Comparison of ENCODE assay signal across 32 mouse cellular contexts in the genomic region with DNA sequence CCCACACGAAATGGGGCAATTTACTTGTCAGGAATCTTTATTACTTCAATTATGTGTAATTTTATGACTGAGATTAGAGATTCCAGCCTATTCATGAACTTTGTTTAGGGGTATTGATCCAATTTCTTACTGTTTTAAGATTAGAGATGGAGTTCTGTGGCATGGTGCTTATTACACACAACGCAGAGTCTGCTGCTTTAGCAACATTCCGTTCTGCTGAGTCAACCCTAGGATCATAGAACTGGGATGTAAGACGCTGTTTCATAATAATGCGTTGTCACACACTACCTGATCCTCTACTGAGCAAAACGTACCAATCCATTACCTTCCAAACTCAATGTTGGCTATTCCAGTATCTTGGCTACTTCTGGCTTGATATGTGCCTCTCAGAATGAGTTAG.
"Had no signal": no experiment of that assay in that cellular context is flagged by ENCODE, and none has a peak within 500 bp of the region (broad histone marks: within the 10 kb centered on the region; RNA-seq: fewer than 3 reads in every experiment).

No protein-coding gene starts in this region.

- H3K27ac ChIP-seq: heart, adult 2 months; heart, embryonic 10.5 days; heart, embryonic 13.5 days; heart, embryonic 15.5 days; hindbrain, embryonic 10.5 days; hindbrain, embryonic 12.5 days; hindbrain, embryonic 13.5 days; hindbrain, embryonic 14.5 days; hindbrain, embryonic 15.5 days; hindbrain, postnatal 0 days; kidney, embryonic 15.5 days; kidney, postnatal 0 days; layer of hippocampus, adult 2 months had no signal

- DNase-seq: heart, adult 2 months; heart, postnatal 14 days; heart, postnatal 36 days; heart, postnatal 4 days; kidney, adult 11 months; kidney, adult 18-20 months; kidney, adult 2 months; kidney, adult 8-10 months; kidney, adult 9 months; kidney, postnatal 10 days; kidney, postnatal 14 days; kidney, postnatal 25 days; kidney, postnatal 36 days; kidney, postnatal 4 days; layer of hippocampus, adult 9-11 months; layer of hippocampus, postnatal 36 days had no signal

- H3K4me1 ChIP-seq: heart, embryonic 10.5 days; heart, embryonic 12.5 days; heart, embryonic 13.5 days; heart, embryonic 15.5 days; hindbrain, embryonic 10.5 days; hindbrain, embryonic 12.5 days; hindbrain, embryonic 13.5 days; hindbrain, embryonic 15.5 days; kidney, embryonic 15.5 days had no signal

- H3K27me3 ChIP-seq: heart, embryonic 12.5 days; heart, embryonic 13.5 days; heart, embryonic 15.5 days; hindbrain, embryonic 12.5 days; hindbrain, embryonic 13.5 days; hindbrain, embryonic 15.5 days; kidney, embryonic 15.5 days had no signal

- ATAC-seq: hindbrain, embryonic 16.5 days; hindbrain, postnatal 0 days; inflammation-experienced regulatory T-cells, adult 6 months had no signal

- H3K4me2 ChIP-seq: heart, embryonic 11.5 days; heart, embryonic 12.5 days; heart, embryonic 13.5 days; heart, embryonic 15.5 days; hindbrain, embryonic 12.5 days; hindbrain, embryonic 13.5 days; hindbrain, embryonic 14.5 days; hindbrain, embryonic 15.5 days; kidney, embryonic 15.5 days had no signal

- H3K9me3 ChIP-seq: heart, embryonic 10.5 days; heart, embryonic 15.5 days; hindbrain, embryonic 13.5 days; hindbrain, embryonic 15.5 days; kidney, embryonic 15.5 days had no signal

- H3K9ac ChIP-seq: heart, embryonic 12.5 days; heart, embryonic 13.5 days; heart, embryonic 15.5 days; hindbrain, embryonic 12.5 days; hindbrain, embryonic 13.5 days; hindbrain, embryonic 14.5 days; hindbrain, embryonic 15.5 days; kidney, embryonic 15.5 days had no signal

- H3K36me3 ChIP-seq: heart, embryonic 10.5 days; heart, embryonic 12.5 days; heart, embryonic 13.5 days; heart, embryonic 15.5 days; hindbrain, embryonic 10.5 days; hindbrain, embryonic 12.5 days; hindbrain, embryonic 13.5 days; hindbrain, embryonic 15.5 days; kidney, embryonic 15.5 days had no signal

- H3K4me3 ChIP-seq: heart, adult 2 months; heart, embryonic 10.5 days; heart, embryonic 12.5 days; heart, embryonic 13.5 days; heart, embryonic 15.5 days; hindbrain, embryonic 10.5 days; hindbrain, embryonic 12.5 days; hindbrain, embryonic 13.5 days; hindbrain, embryonic 15.5 days; kidney, embryonic 15.5 days; layer of hippocampus, adult 2 months had no signal
